Mouse (Mus musculus): ENCODE results near the gene Magel2.

The Magel2 gene

DNA sequence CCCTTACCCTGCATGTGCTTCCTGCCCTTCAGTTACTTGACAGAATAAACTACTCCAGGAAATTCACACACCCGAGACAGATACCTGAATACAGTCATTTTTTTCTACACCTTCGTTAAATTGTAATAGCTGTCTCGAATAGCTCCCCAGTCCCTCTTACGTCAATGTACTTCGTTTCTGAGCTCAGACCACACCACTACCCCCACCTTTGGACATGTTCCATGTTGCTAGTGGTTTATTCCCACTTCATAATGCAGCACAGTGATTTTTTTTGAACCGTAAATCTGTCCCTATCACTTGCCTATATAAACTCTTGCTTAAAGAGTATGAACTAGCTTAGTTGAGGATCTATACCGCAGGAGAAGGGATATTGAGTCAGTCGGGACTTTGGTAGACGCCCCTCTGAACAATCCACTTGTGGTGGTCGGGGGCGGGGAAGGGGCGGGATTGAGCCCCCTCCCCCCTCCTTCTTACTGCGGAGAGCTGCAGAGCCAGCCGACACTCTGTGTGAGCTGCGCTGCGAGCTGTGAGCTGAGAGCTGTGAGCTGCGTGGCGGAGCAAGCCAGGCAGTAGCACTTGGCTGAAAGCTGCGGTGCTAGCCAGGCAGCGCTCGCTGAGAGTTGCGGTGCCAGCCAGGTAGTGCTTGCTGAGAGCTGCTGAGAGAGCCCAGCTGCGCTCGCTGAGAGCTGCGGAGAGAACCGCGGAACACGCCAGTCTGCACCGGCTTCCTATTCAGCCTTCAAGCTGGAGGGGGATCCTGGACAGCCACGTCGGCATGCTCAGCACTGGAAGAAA, at the start of gene Magel2:
Gene Magel2 (plus strand): TSS at position 501 of the 795 bp plus-strand sequence.
- ChIA-PET POLR2A (interaction anchor here in 3 of 4 experiments (0.6 to 1.6 kb wide), 8 partner anchors 11 to 169 kb away, joined by 3 to 9 read pairs (median 3); partner anchors contain the start of gene Mkrn3 (in 1 of the 3)), CTCF (interaction anchor here (0.6 to 1.8 kb wide), 13 partner anchors 14 to 167 kb away, joined by 3 to 10 read pairs (median 4); partner anchors contain the start of gene Mkrn3 (in 1 of the 4))

DNA sequence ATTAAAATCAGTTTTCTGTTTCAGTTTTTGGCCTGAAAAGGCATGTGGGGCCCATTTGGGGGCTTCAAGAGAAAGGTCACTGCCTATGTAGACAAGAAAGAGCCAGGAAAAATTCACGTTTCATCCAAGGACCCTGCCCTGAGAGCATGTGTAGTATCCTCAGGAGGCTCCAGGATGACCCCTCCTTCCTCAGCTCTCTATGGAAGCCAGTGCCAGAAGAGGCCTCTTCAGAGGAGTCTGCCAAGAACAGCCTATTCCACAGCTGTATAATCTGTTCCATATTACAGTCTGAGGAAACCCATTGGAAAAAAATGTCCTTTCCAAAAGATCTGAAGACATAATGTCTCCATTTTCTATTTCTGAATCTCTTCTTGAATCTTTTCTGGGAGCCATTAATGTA, 31.4 kb upstream of the Magel2 start:
- ChIA-PET CTCF (no interaction called here), POLR2A (no interaction called here)

DNA sequence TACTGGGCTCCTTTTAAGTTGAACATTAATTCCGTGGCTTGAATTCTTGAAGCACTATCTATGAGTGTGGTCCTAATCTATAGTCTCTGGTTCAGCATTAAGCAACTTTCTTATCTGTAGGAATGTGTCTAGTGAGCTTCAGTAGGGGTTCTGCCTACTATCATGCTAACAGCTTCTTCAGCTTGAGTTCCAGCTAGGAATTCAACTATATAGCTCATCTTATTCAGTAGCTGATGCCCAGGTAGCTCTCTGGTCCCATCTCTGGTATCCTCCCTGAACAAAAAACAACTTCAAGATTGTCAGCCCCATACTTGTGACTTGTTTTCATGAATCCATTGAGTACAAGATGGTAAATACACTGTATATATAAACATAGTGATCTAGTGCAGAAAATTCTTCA, 30.5 kb upstream of the Magel2 start, which contains the start of gene Ndn:
Gene Ndn (plus strand): TSS at position 301 of the 400 bp plus-strand sequence.
- ChIA-PET POLR2A (no interaction called here), CTCF (interaction anchor here in 1 of 4 experiments (0.6 kb wide), 1 partner anchor 62 kb away, joined by 3 read pairs; no protein-coding TSS in a partner anchor)

DNA sequence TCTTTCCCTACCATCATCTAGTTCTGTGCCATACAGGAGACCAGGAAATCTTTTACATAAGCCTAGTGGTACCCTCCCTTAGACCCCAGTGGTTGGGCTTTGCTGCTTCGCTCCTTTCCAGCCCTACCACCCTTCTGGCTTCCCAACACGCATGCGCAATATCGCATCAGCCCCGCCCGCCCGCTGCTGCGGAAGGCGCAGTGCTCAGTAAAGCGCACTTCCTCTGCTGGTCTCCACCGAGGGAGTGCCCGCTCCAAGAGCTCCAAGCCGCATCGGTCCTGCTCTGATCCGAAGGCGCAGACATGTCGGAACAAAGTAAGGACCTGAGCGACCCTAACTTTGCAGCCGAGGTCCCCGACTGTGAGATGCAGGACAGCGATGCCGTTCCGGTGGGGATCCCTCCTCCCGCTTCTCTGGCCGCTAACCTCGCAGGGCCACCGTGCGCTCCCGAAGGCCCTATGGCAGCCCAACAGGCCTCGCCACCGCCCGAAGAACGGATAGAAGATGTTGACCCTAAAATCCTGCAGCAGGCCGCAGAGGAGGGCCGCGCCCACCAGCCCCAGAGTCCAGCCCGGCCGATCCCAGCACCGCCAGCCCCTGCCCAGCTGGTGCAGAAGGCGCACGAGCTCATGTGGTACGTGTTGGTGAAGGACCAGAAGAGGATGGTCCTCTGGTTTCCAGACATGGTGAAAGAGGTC, 28.6 kb upstream of the Magel2 start:
- CTCF ChIA-PET = interaction anchor here in 1 of 4 experiments (0.9 kb wide), 1 partner anchor 52 kb away, joined by 3 read pairs; no protein-coding TSS in a partner anchor
- POLR2A ChIA-PET = interaction anchor here in 1 of 4 experiments (0.6 kb wide), 1 partner anchor 1725 kb away, joined by 7 read pairs; no protein-coding TSS in a partner anchor

DNA sequence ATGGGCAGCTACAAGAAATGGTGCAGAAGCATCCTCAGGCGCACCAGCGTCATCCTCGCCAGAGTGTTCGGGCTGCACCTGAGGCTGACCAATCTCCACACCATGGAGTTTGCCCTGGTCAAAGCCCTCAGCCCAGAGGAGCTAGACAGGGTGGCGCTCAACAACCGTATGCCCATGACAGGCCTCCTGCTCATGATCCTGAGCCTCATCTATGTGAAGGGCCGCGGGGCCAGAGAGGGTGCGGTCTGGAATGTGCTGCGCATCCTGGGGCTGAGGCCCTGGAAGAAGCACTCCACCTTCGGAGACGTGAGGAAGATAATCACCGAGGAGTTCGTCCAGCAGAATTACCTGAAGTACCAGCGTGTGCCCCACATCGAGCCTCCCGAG, 28.0 kb upstream of the Magel2 start:
- POLR2A ChIA-PET = no interaction called here
- CTCF ChIA-PET = no interaction called here

DNA sequence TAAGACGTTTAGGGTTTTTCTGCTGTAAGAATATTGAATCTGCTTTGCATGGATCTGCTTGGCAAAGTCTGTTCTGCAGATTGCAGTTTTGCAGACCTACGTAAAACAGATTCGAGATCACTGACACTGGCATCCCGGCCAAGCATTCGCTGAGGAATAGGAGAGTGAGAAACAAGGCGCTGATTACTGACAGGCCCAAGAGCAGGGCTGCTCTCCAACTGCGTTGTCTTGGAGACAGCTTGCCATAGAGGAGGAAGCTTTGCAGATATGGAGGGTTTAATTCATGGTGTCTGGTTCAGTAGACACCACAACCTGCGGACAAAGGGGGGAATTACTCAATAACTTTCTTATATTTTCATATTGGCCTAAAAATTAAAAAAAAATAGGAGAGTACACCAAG, 25.5 kb upstream of the Magel2 start:
- ChIA-PET CTCF (no interaction called here), POLR2A (no interaction called here)

DNA sequence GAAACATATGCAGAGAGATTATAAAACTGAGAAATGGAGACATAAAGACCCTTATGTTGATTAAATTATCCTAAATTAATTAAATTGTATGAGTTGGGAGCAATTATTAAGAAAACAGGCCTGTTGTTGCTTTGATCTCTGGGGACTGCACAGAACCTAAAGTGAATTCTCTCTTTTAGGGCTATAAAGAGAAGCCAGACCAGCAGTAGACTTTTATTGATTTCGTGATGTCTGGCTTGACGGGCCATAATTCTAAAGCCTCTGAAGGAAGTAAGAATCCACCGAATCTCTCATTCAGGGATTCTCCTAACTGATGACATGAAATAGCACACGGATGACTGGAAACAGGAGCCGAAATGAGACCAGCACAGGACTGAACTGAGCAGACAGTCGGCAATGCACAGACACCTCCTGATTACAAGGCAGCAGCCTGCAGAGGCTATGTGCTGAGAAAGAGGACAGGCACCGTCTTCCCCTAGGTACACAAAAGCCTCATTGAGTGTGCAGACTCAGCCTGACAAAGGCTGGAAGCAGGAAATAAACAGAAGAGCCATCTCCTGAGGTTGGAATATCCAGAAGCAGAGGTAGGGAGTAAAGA, 11.7 kb upstream of the Magel2 start:
- CTCF ChIA-PET = no interaction called here

DNA sequence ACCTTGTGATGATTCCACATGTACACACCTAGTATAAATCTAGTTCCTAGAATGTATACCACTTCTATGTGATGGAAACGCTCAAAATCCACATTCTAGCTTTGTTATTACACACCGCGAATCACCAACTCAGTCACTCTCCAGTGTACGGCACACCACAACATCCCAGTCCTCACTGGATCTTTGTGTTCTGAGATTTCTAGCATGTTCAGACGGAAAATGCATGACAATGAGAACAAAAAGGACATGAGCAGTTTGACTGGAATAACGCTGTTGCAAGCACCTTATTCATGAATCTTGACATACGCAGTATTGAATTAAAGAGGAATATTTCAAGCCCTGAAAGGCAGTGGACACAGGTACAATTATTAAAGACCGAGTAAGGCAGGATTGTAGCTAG, 10.1 kb upstream of the Magel2 start:
- ChIA-PET CTCF (no interaction called here), POLR2A (no interaction called here)

More for the DNA sequence above, 11.7 kb upstream of the Magel2 start:
- POLR2A ChIA-PET = no interaction called here

DNA sequence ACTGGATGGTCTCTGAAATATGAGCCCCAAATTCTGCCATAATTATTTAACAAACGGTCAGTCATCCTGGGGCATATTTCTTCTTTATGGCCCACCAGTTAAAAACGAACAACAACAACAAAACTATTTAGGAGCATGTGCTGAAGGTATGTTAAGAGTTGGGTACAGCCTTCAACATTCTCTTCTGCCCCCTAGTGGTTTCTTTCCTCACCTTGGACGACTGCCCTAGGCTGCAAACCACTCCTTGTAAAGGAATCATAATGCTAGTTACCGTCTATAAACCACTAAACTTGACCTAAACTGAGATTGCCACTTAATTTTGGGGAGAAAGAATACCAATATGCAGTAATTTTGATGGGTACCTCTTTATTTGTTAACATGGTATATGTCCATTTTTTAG, 1.2 kb upstream of the Magel2 start:
- ChIA-PET POLR2A (no interaction called here), CTCF (interaction anchor here in 3 of 4 experiments (1.1 to 1.8 kb wide), 4 partner anchors 44 to 166 kb away, joined by 3 to 8 read pairs (median 4); partner anchors contain the start of gene Mkrn3 (in 1 of the 3))

DNA sequence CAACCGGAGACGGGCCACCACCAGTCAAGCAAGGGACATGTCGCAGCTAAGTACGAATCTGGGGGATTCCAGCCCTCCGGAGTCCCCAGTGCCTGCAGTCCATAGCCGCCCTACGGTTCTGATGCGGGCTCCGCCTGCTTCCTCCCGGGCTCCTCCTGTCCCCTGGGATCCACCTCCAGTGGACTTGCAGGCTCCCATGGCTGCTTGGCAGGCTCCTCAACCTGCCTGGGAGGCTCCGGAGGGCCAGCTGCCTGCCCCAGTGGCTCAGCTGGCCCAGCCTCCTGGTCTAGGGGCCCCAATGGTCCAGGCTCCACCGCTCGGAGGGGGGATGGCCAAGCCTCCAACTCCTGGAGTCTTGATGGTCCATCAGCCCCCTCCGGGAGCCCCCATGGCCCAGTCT, 503 bp downstream of the Magel2 start:
- ChIA-PET CTCF (interaction anchor here (0.6 to 1.8 kb wide), 10 partner anchors 14 to 150 kb away, joined by 3 to 10 read pairs (median 4); no protein-coding TSS in a partner anchor), POLR2A (interaction anchor here in 3 of 4 experiments (0.7 to 1.6 kb wide), 6 partner anchors 10 to 147 kb away, joined by 3 to 9 read pairs (median 4); partner anchors contain the start of gene Mkrn3 (in 1 of the 3))

DNA sequence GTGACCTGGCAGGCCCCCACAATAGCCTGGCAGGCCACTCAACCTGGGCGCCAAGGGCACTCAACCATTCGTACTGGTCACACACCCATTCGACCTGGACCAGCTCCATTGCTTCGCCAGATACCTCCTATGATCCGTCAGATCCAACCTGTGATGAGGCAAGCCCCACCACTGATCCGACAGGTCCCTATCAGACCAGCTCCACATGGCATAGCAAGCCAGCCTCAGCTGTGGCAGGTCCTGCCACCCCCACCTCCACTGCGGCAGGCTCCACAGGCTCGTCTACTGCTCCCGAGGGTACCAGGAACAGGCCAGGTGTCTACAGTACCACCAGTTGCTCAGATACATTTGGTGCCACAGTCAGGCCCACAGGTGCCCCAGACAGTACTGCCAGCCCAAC, 1.7 kb downstream of the Magel2 start:
- ChIA-PET POLR2A (no interaction called here), CTCF (interaction anchor here in 1 of 4 experiments (1.0 to 1.3 kb wide), 2 partner anchors 22 to 169 kb away, joined by 3 to 6 read pairs; no protein-coding TSS in a partner anchor)

DNA sequence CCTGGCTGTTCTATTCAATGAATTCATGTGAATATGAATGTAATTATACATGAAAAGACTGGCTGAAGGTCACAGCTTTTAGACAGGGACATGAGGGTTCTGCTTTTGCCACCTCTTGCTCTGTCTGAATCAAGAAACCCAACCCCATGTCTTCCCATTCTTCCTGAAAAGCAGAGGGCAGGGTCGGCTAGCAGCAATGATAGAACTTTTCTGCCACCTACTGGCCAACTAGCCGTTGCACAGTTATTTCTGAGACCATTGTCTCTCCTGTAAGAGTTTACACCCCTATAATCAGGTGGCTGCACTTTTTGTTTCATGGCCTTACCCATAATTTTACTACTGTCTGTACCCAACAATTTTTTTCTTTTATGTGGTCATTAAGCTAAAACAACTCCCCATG, 5.6 kb downstream of the Magel2 start:
- ChIA-PET POLR2A (no interaction called here), CTCF (interaction anchor here in 1 of 4 experiments (1.4 kb wide), 1 partner anchor 1654 kb away, joined by 3 read pairs; no protein-coding TSS in a partner anchor)

DNA sequence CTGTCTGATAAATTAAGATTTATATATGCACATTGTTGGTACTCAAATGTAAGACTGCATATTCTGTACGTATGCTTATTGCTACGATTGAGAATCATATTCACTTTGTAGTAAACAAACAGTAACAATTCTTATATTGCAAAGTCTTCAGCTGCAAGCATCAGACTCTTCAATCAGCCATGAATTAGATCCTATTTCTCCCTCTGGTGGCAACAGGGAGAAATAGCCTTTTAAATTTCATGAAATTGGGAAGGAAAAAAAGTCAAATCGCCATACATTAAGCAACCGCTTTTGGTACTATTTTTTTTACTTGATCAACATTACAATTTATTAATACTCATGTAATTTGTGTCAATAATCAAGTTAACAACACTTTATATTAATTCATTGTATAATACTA, 11.5 kb downstream of the Magel2 start:
- ChIA-PET CTCF (interaction anchor here in 2 of 4 experiments (0.9 to 1.2 kb wide), 3 partner anchors 8 to 157 kb away, joined by 3 read pairs; no protein-coding TSS in a partner anchor), POLR2A (interaction anchor here in 1 of 4 experiments (1.7 kb wide), 1 partner anchor 12 kb away, joined by 4 read pairs; the partner anchor contains the start of gene Magel2)

DNA sequence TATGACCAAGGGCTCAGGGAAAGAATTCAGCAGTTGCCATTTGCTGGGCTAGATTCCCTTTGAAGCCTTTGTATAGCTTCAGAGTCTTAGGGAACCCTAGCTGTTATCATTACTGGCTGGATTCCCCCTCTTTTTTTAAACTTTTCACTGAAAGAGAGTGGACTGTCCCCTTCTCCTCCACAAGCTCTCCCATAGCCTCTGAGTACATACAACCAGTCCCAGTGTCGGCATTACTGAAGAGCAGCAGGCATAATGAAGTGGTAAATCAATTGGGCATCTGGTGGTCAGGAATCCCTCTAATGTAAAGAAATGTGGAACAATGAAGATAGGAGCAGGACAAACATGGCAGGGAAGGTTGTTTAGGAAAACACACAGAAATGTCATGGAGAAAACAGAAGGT, 15.4 kb downstream of the Magel2 start:
- POLR2A ChIA-PET = interaction anchor here in 1 of 4 experiments (1.0 to 1.3 kb wide), 2 partner anchors 11 to 15 kb away, joined by 3 read pairs; partner anchors contain the start of gene Magel2
- CTCF ChIA-PET = interaction anchor here in 1 of 4 experiments (1.6 kb wide), 1 partner anchor 8 kb away, joined by 6 read pairs; no protein-coding TSS in a partner anchor

DNA sequence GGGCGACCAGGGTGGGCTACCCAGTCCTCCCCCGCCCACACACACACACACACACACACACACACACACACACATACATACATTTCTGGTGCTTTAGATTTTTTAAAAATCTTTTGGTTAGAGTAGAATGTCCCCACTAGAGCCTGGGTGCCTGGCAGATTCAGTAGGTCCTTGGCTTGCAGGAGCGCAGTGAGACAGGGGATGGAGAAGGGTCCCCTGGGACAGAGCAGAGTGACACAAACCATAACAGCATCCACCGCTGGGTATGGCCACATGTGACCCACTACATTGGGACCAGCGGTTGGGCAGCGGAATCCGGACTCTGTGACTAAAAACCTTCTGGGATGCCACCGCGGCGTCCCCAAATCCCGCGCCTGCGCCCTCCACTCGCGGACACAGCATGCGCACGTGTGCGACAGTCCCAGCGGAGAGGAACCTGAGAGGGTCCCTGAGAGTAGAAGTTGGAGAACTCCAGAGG, 29.8 kb downstream of the Magel2 start:
- CTCF ChIA-PET = no interaction called here
- POLR2A ChIA-PET = no interaction called here

DNA sequence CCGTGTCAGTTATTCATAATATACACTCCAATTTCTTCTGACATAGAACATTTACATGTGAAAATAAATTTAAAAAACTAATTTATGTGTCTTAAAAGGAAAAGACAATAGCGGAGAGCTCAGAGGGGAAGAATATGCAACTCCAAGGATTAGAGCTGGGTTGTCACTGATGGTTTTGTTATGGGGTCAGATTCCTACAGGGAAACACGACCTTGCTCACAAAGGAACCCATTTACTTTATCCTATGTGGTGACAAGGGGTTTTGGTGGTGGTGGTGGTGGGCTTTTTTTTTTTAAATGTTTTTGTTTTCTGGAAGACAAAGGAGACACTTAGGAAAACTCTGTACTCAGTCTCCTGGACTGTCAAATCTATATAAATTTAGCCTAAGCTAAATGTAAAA, 31.0 kb downstream of the Magel2 start:
- ChIA-PET CTCF (no interaction called here), POLR2A (interaction anchor here in 1 of 4 experiments (1.2 kb wide), 1 partner anchor 12 kb away, joined by 4 read pairs; the partner anchor contains the start of gene Mkrn3)

DNA sequence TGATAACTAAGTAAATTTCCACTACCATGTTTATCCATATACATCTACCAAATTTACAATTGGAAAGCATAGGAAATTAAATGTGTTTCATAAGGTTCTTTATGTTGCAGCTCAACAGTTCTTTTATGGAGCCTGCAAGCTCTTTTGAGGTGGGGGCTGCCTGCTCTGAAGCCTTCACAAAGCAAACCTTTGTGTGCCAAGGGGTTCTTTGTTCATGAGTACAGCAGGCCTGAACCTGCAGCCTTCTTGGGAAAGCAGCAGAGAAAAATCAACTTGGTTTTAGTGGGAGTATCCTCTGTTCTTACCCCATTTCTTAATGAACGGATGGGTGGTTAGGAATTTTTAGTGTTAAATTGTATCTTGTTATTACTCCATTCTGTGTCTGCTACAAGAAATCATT, 38.4 kb downstream of the Magel2 start:
- POLR2A ChIA-PET = no interaction called here
- CTCF ChIA-PET = no interaction called here

DNA sequence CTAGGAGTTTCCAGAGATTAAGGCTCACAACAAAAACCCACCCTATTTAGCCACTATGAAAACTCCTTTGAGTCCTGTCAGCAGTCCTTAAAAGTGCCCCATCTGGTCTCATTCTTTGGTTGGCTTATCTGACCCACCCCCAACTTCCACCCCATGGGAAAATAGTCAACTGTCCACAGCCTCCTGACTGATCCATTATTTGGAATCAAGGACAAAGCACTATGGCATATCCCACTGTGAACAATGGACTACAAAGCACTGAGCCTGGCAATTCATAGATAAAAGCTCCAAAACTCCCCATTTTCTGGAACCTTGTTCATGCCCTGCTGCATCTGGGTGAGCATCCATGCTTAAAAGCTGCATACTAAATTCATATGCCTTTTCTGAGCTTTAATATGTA, 39.4 kb downstream of the Magel2 start:
- POLR2A ChIA-PET = no interaction called here
- CTCF ChIA-PET = no interaction called here

DNA sequence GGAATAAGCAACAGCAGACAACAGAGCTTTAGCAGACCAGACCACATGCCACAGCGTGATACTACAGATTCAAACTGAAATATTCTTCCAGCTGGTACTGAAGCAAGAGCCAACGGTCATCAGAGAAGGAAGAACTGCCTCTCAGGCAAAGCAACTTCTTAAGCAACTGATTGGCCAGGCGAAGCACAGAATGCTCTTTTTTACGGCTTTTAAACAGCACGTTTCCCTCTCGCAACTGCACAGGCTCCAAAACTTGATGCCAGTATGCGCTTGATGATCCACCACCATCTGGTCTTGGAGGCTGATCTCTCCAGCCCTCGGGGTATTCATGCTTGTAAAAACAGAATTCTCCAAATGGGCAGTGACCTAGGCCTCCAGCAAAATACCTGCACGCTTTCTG, 41.5 kb downstream of the Magel2 start:
- POLR2A ChIA-PET = no interaction called here
- CTCF ChIA-PET = interaction anchor here in 1 of 4 experiments (1.6 kb wide), 1 partner anchor 18 kb away, joined by 3 read pairs; no protein-coding TSS in a partner anchor

Data from embryonic stem cell, embryonic (primary cell).